Mouse (Mus musculus) C2C12 (cell line): ENCODE measurements around the gene Asb15.

Source experiments
- CEBPB ChIP-seq: IDR thresholded peaks from one replicate; pipeline ENCODE4 v1.6.1; 2011; ENCODE audit warnings: low read depth, mild to moderate bottlenecking, control low read depth, moderate library complexity
- CTCF ChIP-seq: IDR thresholded peaks from one replicate; pipeline ENCODE4 v1.5.1; 2011; ENCODE audit not compliant: control insufficient read depth, insufficient read depth, insufficient read length
- FOSL1 ChIP-seq: IDR thresholded peaks from one replicate; pipeline ENCODE4 v1.8.0; 2011; ENCODE audit warnings: mild to moderate bottlenecking, low read length; ENCODE audit not compliant: poor library complexity, insufficient read depth, severe bottlenecking
- MAX ChIP-seq: IDR thresholded peaks from one replicate; pipeline ENCODE4 v1.6.1; 2011; ENCODE audit warnings: mild to moderate bottlenecking, control low read depth
- MYOG ChIP-seq: IDR thresholded peaks from one replicate; pipeline ENCODE4 v1.6.1; 2011; ENCODE audit not compliant: control insufficient read depth, insufficient read length; ENCODE audit errors: extremely low read depth
- USF1 ChIP-seq: IDR thresholded peaks from one replicate; pipeline ENCODE4 v1.6.1; 2011; ENCODE audit warnings: low read depth, mild to moderate bottlenecking, control low read depth, moderate library complexity

DNA sequence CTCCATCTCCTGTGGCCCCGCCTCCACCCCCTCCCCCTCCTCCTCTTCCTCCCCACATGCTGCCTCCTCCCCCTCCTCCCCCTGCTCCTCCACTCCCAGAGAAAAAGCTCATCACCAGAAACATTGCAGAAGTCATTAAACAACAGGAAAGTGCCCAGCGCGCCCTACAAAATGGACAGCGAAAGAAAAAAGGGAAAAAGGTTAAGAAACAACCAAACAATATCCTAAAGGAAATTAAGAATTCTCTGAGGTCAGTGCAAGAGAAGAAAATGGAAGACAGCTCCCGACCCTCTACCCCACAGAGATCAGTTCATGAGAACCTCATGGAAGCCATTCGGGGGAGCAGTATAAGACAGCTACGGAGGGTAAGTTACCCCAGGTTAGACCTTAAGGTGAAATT, 76.3 kb downstream of the Asb15 start:
- TF ChIP-seq CTCF, result no peak
- no peak for TF ChIP-seq USF1
- no peak for TF ChIP-seq CEBPB
- TF ChIP-seq MAX, result no peak
- TF ChIP-seq FOSL1, result no peak
- TF ChIP-seq MYOG, result no peak
